Mouse (Mus musculus) adrenal gland, postnatal 14 days (tissue): ENCODE measurements around the gene Tiam2. TPM values are rescaled to one million over a fixed set of nuclear protein-coding genes. Genes with fewer than 3 reads are reported as not detected.
"Not testable (repeated sequence)": the region's sequence is repeated elsewhere in the genome, so short reads cannot be mapped to it uniquely, and the experiment has no call there.

Source experiments
- DNase-seq: peaks from one replicate; pipeline ENCODE4 v3.0.0; 2021; ENCODE audit warnings: mixed read lengths
- total RNA-seq: library from RNA; stranded (reverse); gene quantifications from 2 replicates; pipeline ENCODE4 v1.2.3, GENCODE M21; 2021

Tiam2 gene
- total RNA-seq, 1 experiment from 2014 or later = 14.6 TPM

- DNase-seq = no peak
Measured at GRCm38 (mm10) chr17:3338821-3339220, 12.4 kb downstream of the Tiam2 start.

- no peak for DNase-seq
Measured at GRCm38 (mm10) chr17:3344872-3345271, 18.5 kb downstream of the Tiam2 start.

GRCm38 (mm10) chr17:3345276-3345885 lies 19.0 kb downstream of the Tiam2 start:
- no peak for DNase-seq

DNA sequence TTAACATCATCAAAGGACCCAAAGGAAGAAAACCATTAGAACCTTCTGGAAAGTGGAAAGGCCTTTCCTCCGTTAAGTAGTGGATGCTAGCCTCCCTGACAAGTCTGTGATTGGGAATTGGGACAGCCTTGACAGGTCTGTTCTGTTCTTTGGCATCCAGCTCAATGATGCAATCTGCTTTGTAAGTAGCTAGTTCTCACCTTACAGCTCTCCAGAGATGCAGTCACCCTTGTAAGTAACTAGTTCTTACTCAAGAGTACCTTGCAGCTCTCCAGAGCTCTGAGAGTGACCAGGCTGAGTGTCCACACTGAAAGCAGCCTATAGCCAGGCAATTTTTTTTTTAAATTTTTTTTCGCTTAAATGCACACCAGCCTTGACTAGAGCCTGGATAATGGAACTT lies 21.4 kb downstream of the Tiam2 start:
- DNase-seq = no peak

DNA sequence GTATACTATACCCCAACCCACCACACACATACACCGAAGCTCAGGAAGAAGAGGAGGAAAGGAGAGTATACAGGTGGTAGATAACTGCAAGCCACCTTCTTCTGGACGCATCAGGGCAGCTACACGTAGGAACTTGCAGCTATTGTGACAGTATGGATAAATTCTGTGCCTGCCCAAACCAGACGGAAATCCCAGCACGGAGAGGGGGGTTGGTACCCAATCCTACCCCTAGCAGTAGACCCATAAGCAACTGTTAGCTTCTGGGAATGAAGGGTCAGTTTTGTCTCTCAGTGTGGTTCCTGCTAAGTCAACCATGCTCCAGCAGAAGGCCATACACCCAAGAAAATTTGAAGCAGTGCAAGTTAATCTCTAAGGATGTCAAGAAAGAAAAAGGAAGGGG lies 23.0 kb downstream of the Tiam2 start:
- DNase-seq = no peak

DNA sequence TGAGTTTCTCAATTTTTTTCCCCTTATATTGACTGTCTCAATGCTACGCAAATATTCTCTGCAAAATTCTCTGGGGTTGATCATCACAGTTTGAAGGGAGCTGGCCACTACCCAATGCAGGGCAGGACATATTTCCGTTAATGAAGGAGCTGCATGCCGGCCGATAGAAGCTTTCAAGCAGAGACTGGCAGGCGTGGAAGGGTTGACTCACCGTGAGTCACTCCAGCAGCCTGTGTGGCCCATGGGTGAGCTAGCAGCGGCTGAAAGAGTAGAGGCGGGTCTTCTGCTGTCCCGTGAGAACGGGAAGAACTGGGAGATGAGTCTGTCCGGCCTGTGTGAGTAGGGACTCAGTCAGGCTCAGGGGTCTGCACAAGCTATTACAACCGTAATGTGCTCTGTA lies 23.6 kb downstream of the Tiam2 start:
- DNase-seq = peak; percentile 84

GRCm38 (mm10) chr17:3350405-3350804 lies 24.0 kb downstream of the Tiam2 start:
- no peak for DNase-seq

- DNase-seq = peak; percentile 53
Measured at GRCm38 (mm10) chr17:3351668-3352067, 25.3 kb downstream of the Tiam2 start.

GRCm38 (mm10) chr17:3353141-3353540 lies 26.8 kb downstream of the Tiam2 start:
- not testable (repeated sequence) for DNase-seq

- no peak for DNase-seq
Measured at GRCm38 (mm10) chr17:3354856-3355255, 28.5 kb downstream of the Tiam2 start.

DNA sequence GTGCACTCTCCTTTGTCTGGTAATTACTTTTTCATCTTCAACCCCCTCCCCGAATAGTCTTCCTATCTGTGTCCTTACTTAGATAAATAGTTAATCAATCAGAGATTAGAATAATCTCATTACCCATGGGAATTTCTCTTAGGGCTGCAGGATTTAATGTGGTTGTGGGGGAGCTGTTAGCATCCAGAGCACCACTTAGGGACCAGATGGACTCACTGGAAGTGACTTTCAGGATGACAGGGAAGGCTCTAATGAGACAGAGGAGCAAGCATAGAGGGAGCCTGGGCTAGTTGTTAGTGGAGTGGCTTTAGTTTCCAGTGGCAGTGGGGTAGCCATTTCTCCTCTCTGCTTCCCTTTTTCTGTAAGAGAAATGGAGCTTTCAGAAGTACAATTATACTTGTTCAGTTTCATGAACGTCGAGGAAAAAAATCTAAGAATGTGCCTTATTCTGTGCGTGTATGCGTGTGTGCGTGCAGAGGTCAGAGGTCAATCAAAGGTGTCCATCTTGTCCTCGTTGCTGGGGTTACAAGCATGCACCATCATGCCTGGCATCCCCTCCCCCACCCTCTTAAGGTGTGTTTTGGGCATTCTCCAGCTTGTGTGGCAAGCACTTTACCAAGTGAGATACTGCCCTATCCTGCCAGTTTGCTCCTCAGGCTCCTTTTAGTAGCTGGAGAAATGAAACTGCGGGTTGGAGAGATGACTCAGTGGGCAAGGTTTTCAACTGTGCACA lies 30.4 kb downstream of the Tiam2 start:
- no peak for DNase-seq

- no peak for DNase-seq
Measured at GRCm38 (mm10) chr17:3360236-3360635, 33.9 kb downstream of the Tiam2 start.

DNA sequence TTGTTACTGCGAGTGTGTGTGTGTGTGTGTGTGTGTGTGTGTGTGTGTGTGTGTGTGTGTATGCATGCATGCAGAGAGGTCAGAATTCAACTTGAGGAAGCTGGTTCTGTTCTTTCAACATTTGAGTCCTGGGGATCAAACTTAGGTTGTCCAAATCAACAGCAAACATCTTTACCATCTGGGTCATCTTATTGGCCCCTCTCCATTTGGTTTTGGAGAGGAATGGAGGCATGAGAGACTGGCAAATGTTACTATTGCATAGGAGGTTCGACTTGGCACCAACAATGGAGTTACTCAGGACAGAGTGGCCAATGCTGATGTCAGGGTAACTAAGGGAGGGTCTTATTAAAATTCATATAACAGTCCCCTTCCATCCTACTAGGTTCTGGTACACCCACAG lies 35.4 kb downstream of the Tiam2 start:
- DNase-seq = no peak

- DNase-seq = no peak
Measured at GRCm38 (mm10) chr17:3363216-3363615, 36.8 kb downstream of the Tiam2 start.

- peak; percentile 32 for DNase-seq
Measured at GRCm38 (mm10) chr17:3366741-3367140, 40.4 kb downstream of the Tiam2 start.

- DNase-seq = no peak
Measured at GRCm38 (mm10) chr17:3368386-3368785, 42.0 kb downstream of the Tiam2 start.

DNA sequence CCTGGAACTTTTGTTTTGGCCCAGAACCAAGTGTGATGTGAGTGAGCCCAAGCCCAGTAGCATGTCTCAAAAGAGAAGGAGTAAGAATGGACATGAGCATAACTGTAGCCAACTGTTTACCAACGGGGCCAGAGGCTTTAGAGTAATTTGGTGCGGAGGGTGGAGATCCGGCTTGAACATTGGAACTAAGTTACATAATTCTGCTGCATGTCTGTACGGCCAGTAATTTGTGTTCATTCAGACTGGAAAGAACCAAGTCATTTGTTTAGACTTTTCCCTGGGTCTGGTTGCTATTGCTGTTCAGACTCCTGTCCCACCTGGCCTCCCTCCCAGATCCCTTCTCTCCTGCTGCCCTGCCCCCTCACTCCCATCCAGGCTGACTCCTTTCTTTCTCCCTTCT lies 43.3 kb downstream of the Tiam2 start:
- DNase-seq = peak; percentile 16

- DNase-seq = no peak
Measured at GRCm38 (mm10) chr17:3378606-3379005, 52.2 kb downstream of the Tiam2 start.

- DNase-seq = no peak
Measured at GRCm38 (mm10) chr17:3379753-3380588, 53.6 kb downstream of the Tiam2 start.

- no peak for DNase-seq
Measured at GRCm38 (mm10) chr17:3385391-3385790, 59.0 kb downstream of the Tiam2 start.

- DNase-seq = no peak
Measured at GRCm38 (mm10) chr17:3387819-3388218, 61.4 kb downstream of the Tiam2 start.

DNA sequence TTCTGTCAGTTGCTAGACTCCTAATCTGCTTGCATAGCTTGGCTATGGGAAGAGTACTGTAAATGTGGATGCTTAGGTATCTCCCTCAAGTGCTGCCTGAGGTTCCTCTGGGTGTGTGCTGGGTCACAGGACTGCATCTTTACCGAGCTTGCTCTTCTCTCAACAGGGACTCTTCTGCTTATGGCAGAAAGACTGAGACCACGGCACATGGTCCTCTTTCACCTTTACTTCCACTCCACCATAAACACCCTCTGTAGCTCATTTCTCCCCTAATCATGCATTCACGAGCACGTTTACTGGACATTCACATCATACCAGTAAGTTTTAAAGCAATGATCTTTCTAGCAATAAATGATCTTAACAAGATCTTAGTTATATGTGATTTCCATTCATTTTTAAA lies 63.4 kb downstream of the Tiam2 start:
- DNase-seq = no peak

DNA sequence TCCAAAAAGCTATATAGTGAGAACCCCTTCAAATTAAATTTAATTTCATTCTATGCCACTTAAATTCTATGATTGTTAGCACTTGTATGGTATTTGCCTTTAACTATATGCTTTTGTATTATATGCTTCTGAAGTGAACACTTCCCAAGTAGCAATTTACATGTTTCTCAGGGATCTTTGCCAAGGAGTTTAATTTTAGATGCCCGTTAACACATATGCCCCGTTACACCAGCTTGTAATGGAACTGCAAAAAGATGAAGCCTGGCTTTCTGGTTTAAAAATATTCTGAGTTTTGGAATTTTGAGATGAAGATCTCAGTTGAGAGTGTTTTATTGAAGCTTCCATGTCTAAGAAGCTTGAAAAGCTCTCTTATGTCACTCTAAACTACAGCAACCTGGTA lies 67.6 kb downstream of the Tiam2 start:
- no peak for DNase-seq
